Mouse (Mus musculus) heart, embryonic 10.5 days (tissue): ENCODE data around the gene Nfic. TPM values are rescaled to one million over a fixed set of nuclear protein-coding genes. Genes with fewer than 3 reads are reported as not detected.

ENCODE experiments used
- DNase-seq: peaks from one replicate; pipeline ENCODE4 v3.0.0-alpha.2; 2017; ENCODE audit warnings: low spot score
- H3K27ac ChIP-seq: fragments of 300-500 bp; sonication (generic); 2 replicates; pipeline ENCODE4 v1.5.1; 2016; ENCODE audit warnings: mild to moderate bottlenecking
- H3K27me3 ChIP-seq: fragments of 300-500 bp; sonication (generic); 2 replicates; pipeline ENCODE4 v1.6.1; 2016; ENCODE audit warnings: mild to moderate bottlenecking; ENCODE audit not compliant: poor library complexity, insufficient read depth, severe bottlenecking
- H3K36me3 ChIP-seq: fragments of 300-500 bp; sonication (generic); 2 replicates; pipeline ENCODE4 v1.6.1; 2016; ENCODE audit warnings: mild to moderate bottlenecking, moderate library complexity
- H3K4me1 ChIP-seq: fragments of 300-500 bp; sonication (generic); 2 replicates; pipeline ENCODE4 v1.6.1; 2016; ENCODE audit warnings: mild to moderate bottlenecking
- H3K4me3 ChIP-seq: fragments of 300-500 bp; sonication (generic); 2 replicates; pipeline ENCODE4 v1.5.1; 2016; ENCODE audit warnings: mild to moderate bottlenecking, moderate library complexity
- H3K9me3 ChIP-seq: fragments of 300-500 bp; sonication (generic); 2 replicates; pipeline ENCODE4 v1.6.1; 2016; ENCODE audit warnings: mild to moderate bottlenecking, moderate library complexity
- WGBS: fragments of 180-500 bp; shearing (Covaris S2); methylation state at CpG from one replicate; pipeline ENCODE4 v1.1.7; 2016; 5-methylcytosine and 5-hydroxymethylcytosine counted together
- polyA plus RNA-seq: library from polyadenylated mRNA; unstranded; fragments of >200 nt; fragmentation: Nextera tagmentation; extraction: Ambion mirVana; gene quantifications from 2 replicates; pipeline ENCODE4 v1.2.1, GENCODE M21; 2016

The Nfic gene
- polyA plus RNA-seq, 1 experiment from 2014 or later = 23.0 TPM

GRCm38 (mm10) chr10:81383802-81384604, 71.4 kb downstream of the Nfic start, which contains the start of the genes Dohh and Gm48551:
Gene Dohh, plus strand, starts transcription at chr10:81384428.
Gene Gm48551, plus strand, starts transcription at chr10:81384466.
- Histone ChIP-seq H3K27ac (peak within 1 kb of the TSS; percentile 93), H3K27me3 (no peaks in the 10 kb centered on the region), H3K4me1 (peaks cover 36% of the 10 kb centered on the region), H3K9me3 (no peaks in the 10 kb centered on the region), H3K4me3 (peak within 1 kb of the TSS; percentile 96), H3K36me3 (peaks cover 34% of the 10 kb centered on the region)
- peak; percentile 99 for DNase-seq
- WGBS = 6% methylated on average over 54 of the region's 54 CpGs

- Histone ChIP-seq H3K27ac (peak overlapping the region; percentile 65; the same call in 1 of the 2 replicates), H3K4me1 (peaks cover 38% of the 10 kb centered on the region), H3K9me3 (no peaks in the 10 kb centered on the region), H3K27me3 (no peaks in the 10 kb centered on the region), H3K4me3 (no peak overlapping the region), H3K36me3 (peaks cover 15% of the 10 kb centered on the region)
- DNase-seq = no peak
- 55% methylated on average over 5 of the region's 5 CpGs for WGBS
These were observed 73.4 kb downstream of the Nfic start for GRCm38 (mm10) chr10:81382039-81382438.

GRCm38 (mm10) chr10:81379809-81380378, 75.5 kb downstream of the Nfic start:
- DNase-seq = no peak
- no peaks in the 10 kb centered on the region for H3K9me3 ChIP-seq
- peak overlapping the region; percentile 22; the same call in 1 of the 2 replicates for H3K27ac ChIP-seq
- H3K4me1 ChIP-seq = peaks cover 34% of the 10 kb centered on the region
- peaks cover 13% of the 10 kb centered on the region for H3K36me3 ChIP-seq
- 94% methylated on average over 6 of the region's 6 CpGs for WGBS
- no peak overlapping the region for H3K4me3 ChIP-seq
- H3K27me3 ChIP-seq = no peaks in the 10 kb centered on the region

GRCm38 (mm10) chr10:81379183-81379553, 76.3 kb downstream of the Nfic start:
- Histone ChIP-seq H3K4me3 (peak overlapping the region; percentile 94), H3K9me3 (no peaks in the 10 kb centered on the region), H3K4me1 (peaks cover 33% of the 10 kb centered on the region), H3K36me3 (peaks cover 17% of the 10 kb centered on the region), H3K27me3 (no peaks in the 10 kb centered on the region), H3K27ac (peak overlapping the region; percentile 98)
- WGBS = 58% methylated on average over 3 of the region's 3 CpGs
- DNase-seq = no peak

GRCm38 (mm10) chr10:81378553-81379182, 76.8 kb downstream of the Nfic start:
- WGBS = under 1% methylated on average over 46 of the region's 46 CpGs

GRCm38 (mm10) chr10:81377793-81378552, 77.5 kb downstream of the Nfic start, which contains the start of gene Fzr1:
Gene Fzr1, minus strand, starts transcription at chr10:81378516.
- Histone ChIP-seq H3K27ac (peak within 1 kb of the TSS; percentile 98), H3K27me3 (no peaks in the 10 kb centered on the region), H3K4me3 (peak within 1 kb of the TSS; percentile 94), H3K4me1 (peaks cover 40% of the 10 kb centered on the region), H3K36me3 (peaks cover 29% of the 10 kb centered on the region), H3K9me3 (no peaks in the 10 kb centered on the region)
- no peak for DNase-seq
- WGBS = 1% methylated on average over 59 of the region's 59 CpGs

More at GRCm38 (mm10) chr10:81378553-81379182, 76.8 kb downstream of the Nfic start:
- peak overlapping the region; percentile 94 for H3K4me3 ChIP-seq
- H3K27me3 ChIP-seq = no peaks in the 10 kb centered on the region
- peaks cover 22% of the 10 kb centered on the region for H3K36me3 ChIP-seq
- peaks cover 34% of the 10 kb centered on the region for H3K4me1 ChIP-seq
- H3K9me3 ChIP-seq = no peaks in the 10 kb centered on the region
- H3K27ac ChIP-seq = peak overlapping the region; percentile 98
- peak; percentile 100 for DNase-seq

- no peak for DNase-seq
- Histone ChIP-seq H3K27me3 (no peaks in the 10 kb centered on the region), H3K4me3 (peak overlapping the region; percentile 94), H3K36me3 (peaks cover 35% of the 10 kb centered on the region), H3K27ac (peak overlapping the region; percentile 98), H3K9me3 (no peaks in the 10 kb centered on the region), H3K4me1 (peaks cover 44% of the 10 kb centered on the region)
- whole genome bisulfite sequencing = 57% methylated on average over 2 of the region's 2 CpGs
These were observed 78.1 kb downstream of the Nfic start for GRCm38 (mm10) chr10:81377362-81377664.

- Histone ChIP-seq H3K9me3 (no peaks in the 10 kb centered on the region), H3K4me3 (peak overlapping the region; percentile 94), H3K27me3 (no peaks in the 10 kb centered on the region), H3K4me1 (peaks cover 40% of the 10 kb centered on the region), H3K36me3 (peaks cover 40% of the 10 kb centered on the region), H3K27ac (peak overlapping the region; percentile 98)
- 35% methylated on average over 6 of the region's 6 CpGs for WGBS
- no peak for DNase-seq
These were observed 78.7 kb downstream of the Nfic start for GRCm38 (mm10) chr10:81376561-81377361.

- Histone ChIP-seq H3K4me1 (peaks cover 35% of the 10 kb centered on the region), H3K36me3 (peaks cover 55% of the 10 kb centered on the region), H3K27ac (no peak overlapping the region), H3K4me3 (no peak overlapping the region), H3K27me3 (no peaks in the 10 kb centered on the region), H3K9me3 (no peaks in the 10 kb centered on the region)
- no peak for DNase-seq
- WGBS = 95% methylated on average over 10 of the region's 10 CpGs
These were observed 80.1 kb downstream of the Nfic start for GRCm38 (mm10) chr10:81375322-81375721.

- Histone ChIP-seq H3K27me3 (peaks cover 31% of the 10 kb centered on the region), H3K27ac (no peak overlapping the region), H3K4me3 (no peak overlapping the region), H3K4me1 (peaks cover 63% of the 10 kb centered on the region), H3K36me3 (peaks cover 69% of the 10 kb centered on the region), H3K9me3 (no peaks in the 10 kb centered on the region)
- no peak for DNase-seq
- 96% methylated on average over 6 of the region's 6 CpGs for WGBS
These were observed 88.3 kb downstream of the Nfic start for GRCm38 (mm10) chr10:81367207-81367495.

GRCm38 (mm10) chr10:81366477-81367206, 88.8 kb downstream of the Nfic start:
- Histone ChIP-seq H3K9me3 (no peaks in the 10 kb centered on the region), H3K36me3 (peaks cover 69% of the 10 kb centered on the region), H3K4me1 (peaks cover 68% of the 10 kb centered on the region), H3K27ac (0 out of 2 replicates have a peak overlapping the region, but pooled peaks have one; percentile 62), H3K27me3 (peaks cover 35% of the 10 kb centered on the region), H3K4me3 (no peak overlapping the region)
- WGBS = 80% methylated on average over 6 of the region's 6 CpGs
- DNase-seq = no peak
